Mouse (Mus musculus) bone marrow macrophage, adult 2 months (primary cell): ENCODE results near the gene Olfr96.

Experiments used
- CTCF ChIP-seq: IDR thresholded peaks from 2 replicates; pipeline ENCODE4 v1.5.1; 2012; ENCODE audit warnings: low read depth, mild to moderate bottlenecking, low read length, moderate library complexity
- POLR2A ChIP-seq: IDR thresholded peaks from 2 replicates; pipeline ENCODE4 v1.6.1; 2012; ENCODE audit warnings: mild to moderate bottlenecking, low read depth, low read length, borderline replicate concordance

- TF ChIP-seq CTCF (no peak), POLR2A (no peak)
Measured at GRCm38 (mm10) chr17:37185474-37185873, 34.5 kb upstream of the Olfr96 start.
